11 mouse cellular contexts compared by ENCODE assay signal in genomic region chr2:60323411-60323810, GRCm38 (mm10). TPM values are rescaled to one million over a fixed set of nuclear protein-coding genes. Genes with fewer than 3 reads are reported as not detected.
DNase-seq lines count a peak whose midpoint lies in the region; ATAC-seq and TF ChIP-seq lines count a peak whose summit lies in the region.
"Had no signal": no experiment of that assay in that cellular context is flagged by ENCODE, and none has a peak within 500 bp of the region (broad histone marks: within the 10 kb centered on the region; RNA-seq: fewer than 3 reads in every experiment).

No protein-coding gene starts in this region.

- in situ Hi-C loops in CH12.LX (cut with MboI; ENCODE audit: low pct_ligation_motif_present, low pct_unique_long_range_greater_than_20kb, low sequenced_read_pairs), result no loop called here

- no peaks in the 10 kb centered on the region for H3K9me3 ChIP-seq in hindbrain, postnatal 0 days (ENCODE audit: low read length)
- no peaks in the 10 kb centered on the region for H3K9me3 ChIP-seq in hindbrain, embryonic 13.5 days
- H3K9me3 ChIP-seq in CH12.LX (replicated peaks; ENCODE audit: low read length), result no peaks in the 10 kb centered on the region
- H3K9me3 ChIP-seq in forebrain, embryonic 12.5 days, result no peaks in the 10 kb centered on the region
- H3K9me3 ChIP-seq: limb, embryonic 12.5 days had no signal

- H3K27me3 ChIP-seq in hindbrain, postnatal 0 days (ENCODE audit: insufficient read depth, low read length), result no peaks in the 10 kb centered on the region
- no peaks in the 10 kb centered on the region for H3K27me3 ChIP-seq in hindbrain, embryonic 13.5 days
- no peaks in the 10 kb centered on the region for H3K27me3 ChIP-seq in CH12.LX (replicated peaks)
- no peaks in the 10 kb centered on the region for H3K27me3 ChIP-seq in forebrain, embryonic 12.5 days
- H3K27me3 ChIP-seq: limb, embryonic 12.5 days had no signal

- no peak overlapping the region for H3K4me3 ChIP-seq in hindbrain, postnatal 0 days (ENCODE audit: low read length)
- H3K4me3 ChIP-seq in hindbrain, embryonic 13.5 days, result no peak overlapping the region
- no peak overlapping the region for H3K4me3 ChIP-seq in CH12.LX (replicated peaks in 1 of 3; ENCODE audit: low read depth in 2 of 3, low read length in 2 of 3, poor library complexity in 1 of 3)
- H3K4me3 ChIP-seq in forebrain, embryonic 12.5 days (replicated peaks), result no peak overlapping the region
- H3K4me3 ChIP-seq: limb, embryonic 12.5 days had no signal

- no peak overlapping the region for H3K9ac ChIP-seq in hindbrain, postnatal 0 days (replicated peaks; ENCODE audit: low read length)
- H3K9ac ChIP-seq in hindbrain, embryonic 13.5 days, result no peak overlapping the region
- no peak overlapping the region for H3K9ac ChIP-seq in CH12.LX (ENCODE audit: insufficient read depth, low read depth)
- no peak overlapping the region for H3K9ac ChIP-seq in forebrain, embryonic 12.5 days
- H3K9ac ChIP-seq: limb, embryonic 12.5 days had no signal

- ATAC-seq in hindbrain, postnatal 0 days, result no peak
- ATAC-seq in hindbrain, embryonic 13.5 days (ENCODE audit: low FRiP score), result no peak
- ATAC-seq in monocyte, adult 5-6 weeks (replicated peaks; ENCODE audit: insufficient number of reproducible peaks, low FRiP score, low TSS enrichment, poor library complexity, severe bottlenecking), result peak; percentile 73
- ATAC-seq in forebrain, embryonic 12.5 days (ENCODE audit: low FRiP score), result no peak

- peak; percentile 52 for TF ChIP-seq CTCF in hindbrain, postnatal 0 days (IDR thresholded peaks at IDR 0.05; ENCODE audit: low read depth)
- peak; percentile 48 to 59 for TF ChIP-seq CTCF in CH12.LX (conservative IDR thresholded peaks at IDR 0.05 in 1 of 2, IDR thresholded peaks at IDR 0.05 in 1 of 2; ENCODE audit: low read depth in 2 of 2, low read length in 2 of 2)
- TF ChIP-seq CTCF in brain, embryonic 14.5 days (IDR thresholded peaks at IDR 0.05; ENCODE audit: borderline replicate concordance, extremely low read depth, insufficient read depth, insufficient read length), result peak; percentile 36; the same call in 1 of the 2 replicates

- TF ChIP-seq RAD21 in CH12.LX (IDR thresholded peaks at IDR 0.05; ENCODE audit: low read depth, low read length), result peak; percentile 20

- H3K4me2 ChIP-seq in hindbrain, postnatal 0 days (ENCODE audit: low read depth, low read length), result no peak overlapping the region
- no peak overlapping the region for H3K4me2 ChIP-seq in hindbrain, embryonic 13.5 days
- no peak overlapping the region for H3K4me2 ChIP-seq in CH12.LX (ENCODE audit: insufficient read depth, low read depth, poor library complexity, severe bottlenecking)
- no peak overlapping the region for H3K4me2 ChIP-seq in forebrain, embryonic 12.5 days
- H3K4me2 ChIP-seq: heart, embryonic 11.5 days; limb, embryonic 12.5 days had no signal

- no peak for DNase-seq in hindbrain, postnatal 0 days (ENCODE audit: low spot score)
- DNase-seq in CH12.LX (ENCODE audit: extremely low read depth), result peak; percentile 42
- DNase-seq in brain, embryonic 14.5 days (ENCODE audit: low read depth), result no peak
- DNase-seq in cerebellum, adult 9-11 months, result no peak
- DNase-seq in heart, postnatal 4 days, result no peak
- DNase-seq: cerebellum, postnatal 10 days had no signal

- no peak overlapping the region for H3K27ac ChIP-seq in hindbrain, postnatal 0 days
- H3K27ac ChIP-seq in hindbrain, embryonic 13.5 days, result no peak overlapping the region
- H3K27ac ChIP-seq in CH12.LX (ENCODE audit: insufficient read depth, low read depth), result no peak overlapping the region
- H3K27ac ChIP-seq in forebrain, embryonic 12.5 days, result no peak overlapping the region
- H3K27ac ChIP-seq: limb, embryonic 12.5 days had no signal

- dilution Hi-C loops in CH12.LX (cut with MboI; ENCODE audit: extremely low pct_ligation_motif_present, extremely low pct_unique_long_range_greater_than_20kb, low sequenced_read_pairs), result no loop called here

- H3K4me1 ChIP-seq in hindbrain, postnatal 0 days (ENCODE audit: insufficient read depth, low read length), result no peaks in the 10 kb centered on the region
- no peaks in the 10 kb centered on the region for H3K4me1 ChIP-seq in hindbrain, embryonic 13.5 days (replicated peaks)
- peaks cover 10 to 38% of the 10 kb centered on the region in 2 experiments for H3K4me1 ChIP-seq in CH12.LX (ENCODE audit: control insufficient read depth in 1 of 2, insufficient read depth in 2 of 2)
- no peaks in the 10 kb centered on the region for H3K4me1 ChIP-seq in forebrain, embryonic 12.5 days

- H3K79me2 ChIP-seq in CH12.LX (replicated peaks; ENCODE audit: control insufficient read depth, extremely low read depth, insufficient read depth, poor library complexity, severe bottlenecking), result no peaks in the 10 kb centered on the region

- no peaks in the 10 kb centered on the region for H3K36me3 ChIP-seq in hindbrain, postnatal 0 days (ENCODE audit: insufficient read depth, low read length)
- no peaks in the 10 kb centered on the region for H3K36me3 ChIP-seq in hindbrain, embryonic 13.5 days
- H3K36me3 ChIP-seq in CH12.LX (replicated peaks in 1 of 2; ENCODE audit: control insufficient read depth in 1 of 2, insufficient read depth in 1 of 2, low read length in 1 of 2), result peaks cover 46 to 65% of the 10 kb centered on the region in 2 experiments
- no peaks in the 10 kb centered on the region for H3K36me3 ChIP-seq in forebrain, embryonic 12.5 days (replicated peaks)

- WGBS in hindbrain, postnatal 0 days, result 83% methylated on average over 5 of the region's 5 CpGs
- 83% methylated on average over 5 of the region's 5 CpGs for WGBS in hindbrain, embryonic 13.5 days
- WGBS in forebrain, embryonic 12.5 days, result 87% methylated on average over 5 of the region's 5 CpGs

- no peak for TF ChIP-seq EP300 in CH12.LX (IDR thresholded peaks at IDR 0.05; ENCODE audit: low read length)

- TF ChIP-seq POLR2A in CH12.LX (IDR thresholded peaks at IDR 0.05; ENCODE audit: low read depth, low read length), result no peak
- no peak for TF ChIP-seq POLR2A in brain, embryonic 14.5 days (IDR thresholded peaks at IDR 0.05; ENCODE audit: borderline replicate concordance, extremely low read depth, insufficient read depth, insufficient read length, poor library complexity, severe bottlenecking)

TF ChIP-seq in CH12.LX, 34 proteins besides CTCF, POLR2A, EP300 and RAD21:
- TF ChIP-seq ELF1 (IDR thresholded peaks at IDR 0.05; ENCODE audit: low read depth, low read length) (peak; percentile 64), GABPA (IDR thresholded peaks at IDR 0.05; ENCODE audit: insufficient replicate concordance, low read depth, low read length) (no peak), SMC3 (IDR thresholded peaks at IDR 0.05; ENCODE audit: low read depth, low read length) (peak; percentile 39), MYC (IDR thresholded peaks at IDR 0.05; ENCODE audit: low read depth, low read length) (no peak)
TF ChIP-seq in CH12.LX: peak in this region for 2.

RNA-seq across cellular contexts. Expression of gene Cd302, which starts 39.1 kb away (rescaled TPM):
- total RNA-seq in hindbrain, postnatal 0 days (2014; rRNA removed), result 4.9 and 6.6 TPM in 2 replicates
- polyA plus RNA-seq in hindbrain, postnatal 0 days (2015; fragmentation: Nextera tagmentation; extraction: Ambion mirVana), result 26.3 and 27.7 TPM in 2 replicates
- polyA plus RNA-seq in hindbrain, embryonic 13.5 days (2015; fragmentation: Nextera tagmentation; extraction: Ambion mirVana), result 15.4 and 17.0 TPM in 2 replicates
- total RNA-seq in CH12.LX (2012; rRNA removed), result not detected in 2 replicates
- total RNA-seq in CH12.LX (2014; rRNA removed), result not detected in 2 replicates
- polyA plus RNA-seq in CH12.LX (2012; ENCODE audit: insufficient read length, low read depth), result not detected in 2 replicates
- polyA plus RNA-seq in brain, embryonic 14.5 days (2012; rRNA removed), result 4.5 and 5.8 TPM in 2 replicates
- total RNA-seq in monocyte, adult 5-6 weeks (2017), result 17.9 to 44.5 TPM (median 30.5 TPM) in 3 replicates
- 9.3 and 13.2 TPM in 2 replicates for polyA plus RNA-seq in forebrain, embryonic 12.5 days (2016; fragmentation: Nextera tagmentation; extraction: Ambion mirVana)
- total RNA-seq in heart, postnatal 4 days (2021), result 1 to 10 TPM; 7.4 to 8.6 TPM

RNA-seq across cellular contexts. Expression of gene Ly75, which starts 59.7 kb away (rescaled TPM):
- total RNA-seq in hindbrain, postnatal 0 days (2014; rRNA removed), result 2.5 and 2.6 TPM in 2 replicates
- polyA plus RNA-seq in hindbrain, postnatal 0 days (2015; fragmentation: Nextera tagmentation; extraction: Ambion mirVana), result 1.8 and 2.0 TPM in 2 replicates
- 0.91 and 1.2 TPM in 2 replicates for polyA plus RNA-seq in hindbrain, embryonic 13.5 days (2015; fragmentation: Nextera tagmentation; extraction: Ambion mirVana)
- total RNA-seq in CH12.LX (2012; rRNA removed) (18.8 and 32.2 TPM in 2 replicates), CH12.LX (2014; rRNA removed) (13.8 and 14.5 TPM in 2 replicates)
- polyA plus RNA-seq in CH12.LX (2012; ENCODE audit: insufficient read length, low read depth), result 10.1 and 10.6 TPM in 2 replicates
- 0.57 and 0.86 TPM in 2 replicates for polyA plus RNA-seq in brain, embryonic 14.5 days (2012; rRNA removed)
- total RNA-seq in monocyte, adult 5-6 weeks (2017), result 4.5 to 18.4 TPM (median 4.9 TPM) in 3 replicates
- polyA plus RNA-seq in forebrain, embryonic 12.5 days (2016; fragmentation: Nextera tagmentation; extraction: Ambion mirVana), result 1.2 and 1.9 TPM in 2 replicates
- total RNA-seq in heart, postnatal 4 days (2021), result 1 to 10 TPM; 2.7 to 2.8 TPM
